Mouse (Mus musculus) hindbrain, embryonic 15.5 days (tissue): ENCODE data around the gene Elmo1. TPM values are rescaled to one million over a fixed set of nuclear protein-coding genes. Genes with fewer than 3 reads are reported as not detected.

Source experiments
- ATAC-seq: fragments of 200-750 bp; cut with Nextera tagmentation; 2 replicates; pipeline ENCODE4 v1.8.0; 2017; ENCODE audit warnings: low read depth, moderate number of reproducible peaks, moderate TSS enrichment; ENCODE audit not compliant: low FRiP score
- H3K27ac ChIP-seq: fragments of 300-500 bp; sonication (generic); replicated peaks from 2 replicates; pipeline ENCODE4 v1.5.1; 2015; ENCODE audit warnings: mild to moderate bottlenecking, inconsistent platforms
- H3K27me3 ChIP-seq: fragments of 300-500 bp; sonication (generic); 2 replicates; pipeline ENCODE4 v1.6.1; 2015; ENCODE audit warnings: control low read depth, inconsistent platforms
- H3K36me3 ChIP-seq: fragments of 300-500 bp; sonication (generic); 2 replicates; pipeline ENCODE4 v1.6.1; 2015; ENCODE audit warnings: control low read depth, inconsistent platforms
- H3K4me1 ChIP-seq: fragments of 300-500 bp; sonication (generic); replicated peaks from 2 replicates; pipeline ENCODE4 v1.6.1; 2015; ENCODE audit warnings: control low read depth, inconsistent platforms
- H3K4me2 ChIP-seq: fragments of 300-500 bp; sonication (generic); 2 replicates; pipeline ENCODE4 v1.6.1; 2015; ENCODE audit warnings: moderate library complexity, mild to moderate bottlenecking, inconsistent platforms
- H3K4me3 ChIP-seq: fragments of 300-500 bp; sonication (generic); 2 replicates; pipeline ENCODE4 v1.5.1; 2015; ENCODE audit warnings: mild to moderate bottlenecking, inconsistent platforms
- H3K9ac ChIP-seq: fragments of 300-500 bp; sonication (generic); 2 replicates; pipeline ENCODE4 v1.6.1; 2015; ENCODE audit warnings: inconsistent platforms
- H3K9me3 ChIP-seq: fragments of 300-500 bp; sonication (generic); 2 replicates; pipeline ENCODE4 v1.6.1; 2016; ENCODE audit warnings: control low read depth, inconsistent platforms
- WGBS: fragments of 180-500 bp; shearing (Covaris S2); methylation state at CpG from one replicate; pipeline ENCODE4 v1.1.7; 2015; 5-methylcytosine and 5-hydroxymethylcytosine counted together
- polyA plus RNA-seq: library from polyadenylated mRNA; unstranded; fragments of >200 nt; fragmentation: Nextera tagmentation; extraction: Ambion mirVana; gene quantifications from 2 replicates; pipeline ENCODE4 v1.2.1, GENCODE M21; 2015

The Elmo1 gene
- polyA plus RNA-seq, 1 experiment from 2014 or later = 47.9 TPM

- Histone ChIP-seq H3K36me3 (no peaks in the 10 kb centered on the region), H3K4me1 (no peaks in the 10 kb centered on the region), H3K27me3 (no peaks in the 10 kb centered on the region), H3K27ac (no peak overlapping the region), H3K9me3 (no peaks in the 10 kb centered on the region), H3K4me2 (no peak overlapping the region), H3K4me3 (no peak overlapping the region), H3K9ac (no peak overlapping the region)
- WGBS = 58% methylated on average over 5 of the region's 5 CpGs
- no peak for ATAC-seq
Measured at GRCm38 (mm10) chr13:20097934-20098593, 7.7 kb downstream of the Elmo1 start.

- Histone ChIP-seq H3K27ac (no peak overlapping the region), H3K4me2 (no peak overlapping the region), H3K27me3 (no peaks in the 10 kb centered on the region), H3K4me1 (no peaks in the 10 kb centered on the region), H3K4me3 (no peak overlapping the region), H3K9me3 (no peaks in the 10 kb centered on the region), H3K36me3 (no peaks in the 10 kb centered on the region), H3K9ac (no peak overlapping the region)
- no peak for ATAC-seq
- WGBS = 76% methylated on average over 3 of the region's 3 CpGs
Measured at GRCm38 (mm10) chr13:20098594-20098965, 8.2 kb downstream of the Elmo1 start.

- ATAC-seq = no peak
- Histone ChIP-seq H3K36me3 (no peaks in the 10 kb centered on the region), H3K9ac (no peak overlapping the region), H3K4me3 (no peak overlapping the region), H3K27ac (no peak overlapping the region), H3K9me3 (no peaks in the 10 kb centered on the region), H3K4me2 (no peak overlapping the region), H3K4me1 (no peaks in the 10 kb centered on the region), H3K27me3 (no peaks in the 10 kb centered on the region)
- 17% methylated on average over 4 of the region's 4 CpGs for WGBS
Measured at GRCm38 (mm10) chr13:20099546-20099945, 9.2 kb downstream of the Elmo1 start.

GRCm38 (mm10) chr13:20100357-20100756, 10.0 kb downstream of the Elmo1 start:
- no peak overlapping the region for H3K9ac ChIP-seq
- H3K4me1 ChIP-seq = no peaks in the 10 kb centered on the region
- ATAC-seq = no peak
- WGBS = 76% methylated on average over 3 of the region's 3 CpGs
- no peaks in the 10 kb centered on the region for H3K27me3 ChIP-seq
- H3K36me3 ChIP-seq = no peaks in the 10 kb centered on the region
- no peak overlapping the region for H3K27ac ChIP-seq
- H3K9me3 ChIP-seq = no peaks in the 10 kb centered on the region
- no peak overlapping the region for H3K4me3 ChIP-seq
- no peak overlapping the region for H3K4me2 ChIP-seq

- 85% methylated on average over 5 of the region's 5 CpGs for WGBS
- Histone ChIP-seq H3K9me3 (no peaks in the 10 kb centered on the region), H3K27ac (no peak overlapping the region), H3K36me3 (no peaks in the 10 kb centered on the region), H3K4me1 (no peaks in the 10 kb centered on the region), H3K4me2 (no peak overlapping the region), H3K4me3 (no peak overlapping the region), H3K27me3 (no peaks in the 10 kb centered on the region), H3K9ac (no peak overlapping the region)
- no peak for ATAC-seq
Measured at GRCm38 (mm10) chr13:20101691-20102090, 11.3 kb downstream of the Elmo1 start.

- H3K9me3 ChIP-seq = no peaks in the 10 kb centered on the region
- no peak overlapping the region for H3K9ac ChIP-seq
- WGBS = 70% methylated on average over 2 of the region's 2 CpGs
- no peak overlapping the region for H3K27ac ChIP-seq
- no peaks in the 10 kb centered on the region for H3K36me3 ChIP-seq
- no peaks in the 10 kb centered on the region for H3K27me3 ChIP-seq
- no peak for ATAC-seq
- H3K4me3 ChIP-seq = no peak overlapping the region
- H3K4me1 ChIP-seq = no peaks in the 10 kb centered on the region
- H3K4me2 ChIP-seq = no peak overlapping the region
Measured at GRCm38 (mm10) chr13:20104791-20105190, 14.4 kb downstream of the Elmo1 start.

- ATAC-seq = no peak
- H3K4me1 ChIP-seq = no peaks in the 10 kb centered on the region
- no peak overlapping the region for H3K4me2 ChIP-seq
- WGBS = 98% methylated on average over 2 of the region's 2 CpGs
- H3K9me3 ChIP-seq = no peaks in the 10 kb centered on the region
- no peaks in the 10 kb centered on the region for H3K36me3 ChIP-seq
- no peak overlapping the region for H3K4me3 ChIP-seq
- H3K27ac ChIP-seq = no peak overlapping the region
- H3K9ac ChIP-seq = no peak overlapping the region
- no peaks in the 10 kb centered on the region for H3K27me3 ChIP-seq
Measured at GRCm38 (mm10) chr13:20105996-20106395, 15.6 kb downstream of the Elmo1 start.

- Histone ChIP-seq H3K9me3 (no peaks in the 10 kb centered on the region), H3K9ac (no peak overlapping the region), H3K4me1 (no peaks in the 10 kb centered on the region), H3K36me3 (no peaks in the 10 kb centered on the region), H3K27me3 (no peaks in the 10 kb centered on the region), H3K4me2 (no peak overlapping the region), H3K27ac (no peak overlapping the region), H3K4me3 (no peak overlapping the region)
- WGBS = 94% methylated on average over 5 of the region's 5 CpGs
- ATAC-seq = no peak
Measured at GRCm38 (mm10) chr13:20107953-20108498, 17.6 kb downstream of the Elmo1 start.

GRCm38 (mm10) chr13:20108956-20109355, 18.6 kb downstream of the Elmo1 start:
- Histone ChIP-seq H3K4me1 (no peaks in the 10 kb centered on the region), H3K27me3 (no peaks in the 10 kb centered on the region), H3K4me3 (no peak overlapping the region), H3K27ac (no peak overlapping the region), H3K4me2 (no peak overlapping the region), H3K9ac (no peak overlapping the region), H3K36me3 (no peaks in the 10 kb centered on the region), H3K9me3 (no peaks in the 10 kb centered on the region)
- no peak for ATAC-seq
- WGBS = 46% methylated on average over 10 of the region's 10 CpGs

GRCm38 (mm10) chr13:20109446-20109845, 19.1 kb downstream of the Elmo1 start:
- no peaks in the 10 kb centered on the region for H3K36me3 ChIP-seq
- WGBS = 40% methylated on average over 2 of the region's 2 CpGs
- no peak overlapping the region for H3K27ac ChIP-seq
- no peak for ATAC-seq
- H3K4me2 ChIP-seq = no peak overlapping the region
- no peak overlapping the region for H3K4me3 ChIP-seq
- H3K4me1 ChIP-seq = no peaks in the 10 kb centered on the region
- no peak overlapping the region for H3K9ac ChIP-seq
- no peaks in the 10 kb centered on the region for H3K27me3 ChIP-seq
- H3K9me3 ChIP-seq = no peaks in the 10 kb centered on the region

GRCm38 (mm10) chr13:20109987-20110680, 19.7 kb downstream of the Elmo1 start:
- Histone ChIP-seq H3K36me3 (no peaks in the 10 kb centered on the region), H3K27ac (no peak overlapping the region), H3K4me3 (no peak overlapping the region), H3K27me3 (no peaks in the 10 kb centered on the region), H3K9me3 (no peaks in the 10 kb centered on the region), H3K9ac (no peak overlapping the region), H3K4me2 (no peak overlapping the region), H3K4me1 (no peaks in the 10 kb centered on the region)
- WGBS = 61% methylated on average over 11 of the region's 11 CpGs
- ATAC-seq = no peak

GRCm38 (mm10) chr13:20111256-20111800, 20.9 kb downstream of the Elmo1 start:
- no peak overlapping the region for H3K4me3 ChIP-seq
- H3K4me1 ChIP-seq = no peaks in the 10 kb centered on the region
- no peak overlapping the region for H3K9ac ChIP-seq
- no peak overlapping the region for H3K4me2 ChIP-seq
- no peaks in the 10 kb centered on the region for H3K9me3 ChIP-seq
- no peaks in the 10 kb centered on the region for H3K27me3 ChIP-seq
- ATAC-seq = no peak
- no peak overlapping the region for H3K27ac ChIP-seq
- H3K36me3 ChIP-seq = no peaks in the 10 kb centered on the region
- WGBS = 69% methylated on average over 2 of the region's 2 CpGs
